Mouse (Mus musculus) stomach, embryonic 15.5 days (tissue): ENCODE data around the gene Mst1. TPM values are rescaled to one million over a fixed set of nuclear protein-coding genes. Genes with fewer than 3 reads are reported as not detected.
A peak's percentile ranks its signal among the peaks of the same experiment; 100 is the strongest.

Experiments
- ATAC-seq: fragments of 200-750 bp; cut with Nextera tagmentation; 2 replicates; pipeline ENCODE4 v1.8.0; 2017; ENCODE audit warnings: low read depth, moderate number of reproducible peaks, moderate TSS enrichment; ENCODE audit not compliant: insufficient read depth, low FRiP score
- H3K27ac ChIP-seq: fragments of 300-500 bp; sonication (generic); 2 replicates; pipeline ENCODE4 v1.5.1; 2015; ENCODE audit warnings: mild to moderate bottlenecking, inconsistent platforms
- H3K27me3 ChIP-seq: fragments of 300-500 bp; sonication (generic); replicated peaks from 2 replicates; pipeline ENCODE4 v1.6.1; 2015; ENCODE audit warnings: inconsistent platforms
- H3K36me3 ChIP-seq: fragments of 300-500 bp; sonication (generic); 2 replicates; pipeline ENCODE4 v1.6.1; 2015; ENCODE audit warnings: inconsistent platforms
- H3K4me1 ChIP-seq: fragments of 300-500 bp; sonication (generic); 2 replicates; pipeline ENCODE4 v1.6.1; 2015; ENCODE audit warnings: inconsistent platforms
- H3K4me2 ChIP-seq: fragments of 300-500 bp; sonication (generic); 2 replicates; pipeline ENCODE4 v1.6.1; 2015; ENCODE audit warnings: mild to moderate bottlenecking, inconsistent platforms
- H3K4me3 ChIP-seq: fragments of 300-500 bp; sonication (generic); replicated peaks from 2 replicates; pipeline ENCODE4 v1.5.1; 2015; ENCODE audit warnings: inconsistent platforms
- H3K9ac ChIP-seq: fragments of 300-500 bp; sonication (generic); 2 replicates; pipeline ENCODE4 v1.6.1; 2015; ENCODE audit warnings: inconsistent platforms
- H3K9me3 ChIP-seq: fragments of 300-500 bp; sonication (generic); 2 replicates; pipeline ENCODE4 v1.6.1; 2016; ENCODE audit warnings: inconsistent platforms
- WGBS: fragments of 180-500 bp; shearing (Covaris S2); methylation state at CpG from one replicate; pipeline ENCODE4 v1.1.7; 2015; 5-methylcytosine and 5-hydroxymethylcytosine counted together
- polyA plus RNA-seq: library from polyadenylated mRNA; unstranded; fragments of >200 nt; fragmentation: Nextera tagmentation; extraction: Ambion mirVana; gene quantifications from 2 replicates; pipeline ENCODE4 v1.2.1, GENCODE M21; 2015

Gene Mst1
- polyA plus RNA-seq, 1 experiment from 2014 or later, result 7.9 TPM

DNA sequence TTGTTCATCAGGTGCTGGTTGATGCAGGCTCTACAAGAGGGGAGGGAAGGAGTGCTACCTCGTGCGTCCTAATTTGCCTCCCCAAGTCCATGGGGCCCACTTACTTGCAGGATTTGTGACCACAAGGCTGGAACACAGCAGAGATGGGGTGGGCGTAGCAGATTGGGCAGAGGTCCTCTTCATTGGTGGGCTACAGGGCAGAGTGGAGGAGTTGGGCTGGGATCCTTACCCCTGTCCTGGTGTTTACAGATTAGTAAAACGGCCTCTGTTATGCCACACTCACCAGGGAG lies 28.4 kb upstream of the Mst1 start:
- Histone ChIP-seq H3K9me3 (no peaks in the 10 kb centered on the region), H3K4me2 (no peak overlapping the region), H3K36me3 (peaks cover 17% of the 10 kb centered on the region; the same call in 1 of the 2 replicates), H3K27me3 (no peaks in the 10 kb centered on the region), H3K4me3 (no peak overlapping the region), H3K9ac (no peak overlapping the region), H3K4me1 (peaks cover 30% of the 10 kb centered on the region), H3K27ac (no peak overlapping the region; the same call in 1 of the 2 replicates)
- ATAC-seq, result no peak
- 86% methylated on average over 4 of the region's 4 CpGs for WGBS

DNA sequence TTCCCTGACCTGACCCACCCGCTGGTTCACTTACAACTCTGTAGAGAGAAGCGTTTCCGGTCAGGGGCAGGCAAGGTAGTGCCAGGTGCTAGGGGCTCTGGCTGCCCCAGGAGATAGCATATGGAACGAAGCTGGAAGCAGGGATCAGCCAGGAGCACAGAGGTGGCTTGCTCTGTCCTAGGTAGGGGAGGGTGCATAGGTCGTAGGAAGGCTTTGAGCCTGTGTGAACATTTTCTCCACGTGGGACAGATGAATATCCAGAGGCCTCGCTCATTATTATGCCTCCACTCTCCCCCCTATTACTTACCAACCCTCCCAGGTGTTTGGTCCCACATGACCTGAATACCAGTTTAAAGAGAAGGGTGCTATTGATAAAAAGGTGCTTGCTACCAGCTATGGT lies 27.8 kb upstream of the Mst1 start:
- no peak overlapping the region for H3K4me2 ChIP-seq
- WGBS, result 68% methylated on average over 7 of the region's 7 CpGs
- no peaks in the 10 kb centered on the region for H3K27me3 ChIP-seq
- H3K4me3 ChIP-seq, result no peak overlapping the region
- H3K27ac ChIP-seq, result peak overlapping the region; percentile 38; the same call in 1 of the 2 replicates
- no peak for ATAC-seq
- H3K36me3 ChIP-seq, result peaks cover 17% of the 10 kb centered on the region; the same call in 1 of the 2 replicates
- peaks cover 30% of the 10 kb centered on the region for H3K4me1 ChIP-seq
- H3K9me3 ChIP-seq, result no peaks in the 10 kb centered on the region
- no peak overlapping the region for H3K9ac ChIP-seq

GRCm38 (mm10) chr9:108052885-108053664 lies 27.2 kb upstream of the Mst1 start, which contains the start of gene Amigo3:
Amigo3 (plus strand) TSS chr9:108053159.
- H3K4me2 ChIP-seq, result peak within 1 kb of the TSS; percentile 50
- H3K36me3 ChIP-seq, result peaks cover 17% of the 10 kb centered on the region
- peak; percentile 56 for ATAC-seq
- H3K9me3 ChIP-seq, result no peaks in the 10 kb centered on the region
- H3K4me3 ChIP-seq, result peak within 1 kb of the TSS; percentile 15; the same call in 1 of the 2 replicates
- WGBS, result 52% methylated on average over 20 of the region's 20 CpGs
- H3K9ac ChIP-seq, result no peak within 1 kb of the TSS
- peak within 1 kb of the TSS; percentile 70 for H3K27ac ChIP-seq
- H3K4me1 ChIP-seq, result peaks cover 23% of the 10 kb centered on the region
- no peaks in the 10 kb centered on the region for H3K27me3 ChIP-seq

DNA sequence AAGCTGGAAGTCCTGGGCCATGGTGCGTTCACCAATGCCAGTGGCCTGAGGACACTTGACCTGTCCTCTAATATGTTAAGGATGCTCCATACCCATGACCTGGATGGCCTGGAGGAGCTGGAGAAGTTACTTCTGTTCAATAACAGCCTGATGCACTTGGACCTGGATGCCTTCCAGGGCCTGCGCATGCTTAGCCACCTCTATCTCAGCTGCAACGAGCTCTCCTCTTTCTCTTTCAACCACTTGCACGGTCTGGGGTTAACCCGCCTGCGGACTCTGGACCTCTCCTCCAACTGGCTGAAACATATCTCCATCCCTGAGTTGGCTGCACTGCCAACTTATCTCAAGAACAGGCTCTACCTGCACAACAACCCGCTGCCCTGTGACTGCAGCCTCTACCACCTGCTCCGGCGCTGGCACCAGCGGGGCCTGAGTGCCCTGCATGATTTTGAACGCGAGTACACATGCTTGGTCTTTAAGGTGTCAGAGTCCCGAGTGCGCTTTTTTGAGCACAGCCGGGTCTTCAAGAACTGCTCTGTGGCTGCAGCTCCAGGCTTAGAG lies 26.5 kb upstream of the Mst1 start:
- H3K4me2 ChIP-seq, result peak overlapping the region; percentile 50
- H3K27ac ChIP-seq, result peak overlapping the region; percentile 70; the same call in 1 of the 2 replicates
- H3K9ac ChIP-seq, result no peak overlapping the region

GRCm38 (mm10) chr9:108054331-108055040 lies 25.8 kb upstream of the Mst1 start:
- no peak overlapping the region for H3K9ac ChIP-seq
- peaks cover 26% of the 10 kb centered on the region for H3K36me3 ChIP-seq
- no peak overlapping the region for H3K4me2 ChIP-seq
- 89% methylated on average over 22 of the region's 22 CpGs for WGBS
- peaks cover 20% of the 10 kb centered on the region for H3K4me1 ChIP-seq
- no peak for ATAC-seq
- H3K27ac ChIP-seq, result no peak overlapping the region
- H3K4me3 ChIP-seq, result no peak overlapping the region
- H3K9me3 ChIP-seq, result no peaks in the 10 kb centered on the region
- H3K27me3 ChIP-seq, result no peaks in the 10 kb centered on the region

More for the DNA sequence above, 26.5 kb upstream of the Mst1 start:
- Histone ChIP-seq H3K36me3 (peaks cover 23% of the 10 kb centered on the region), H3K4me1 (peaks cover 20% of the 10 kb centered on the region), H3K9me3 (no peaks in the 10 kb centered on the region), H3K27me3 (no peaks in the 10 kb centered on the region), H3K4me3 (no peak overlapping the region)
- ATAC-seq, result no peak
- 87% methylated on average over 15 of the region's 15 CpGs for WGBS

DNA sequence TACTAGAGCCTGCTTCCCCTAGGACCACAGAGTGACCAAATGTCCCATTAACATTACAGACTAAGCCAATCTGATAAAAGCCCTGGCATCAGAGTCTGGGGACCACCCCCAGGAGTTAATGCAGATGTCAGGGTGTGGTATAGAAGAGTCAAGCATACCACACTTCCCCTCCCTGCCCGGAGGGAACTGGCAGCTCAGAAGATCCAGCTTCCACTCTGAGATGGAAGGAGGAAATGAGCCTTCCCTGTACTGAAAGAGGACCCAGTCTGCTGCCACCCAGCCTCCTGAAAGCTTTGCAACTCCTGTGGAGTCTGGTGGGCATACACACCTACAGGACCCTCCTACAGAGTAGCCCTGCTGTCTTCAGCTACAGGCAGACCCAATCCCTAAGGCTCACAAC lies 25.2 kb upstream of the Mst1 start:
- Histone ChIP-seq H3K36me3 (peaks cover 26% of the 10 kb centered on the region), H3K27ac (no peak overlapping the region), H3K9ac (no peak overlapping the region), H3K9me3 (no peaks in the 10 kb centered on the region), H3K4me1 (peaks cover 16% of the 10 kb centered on the region), H3K4me2 (no peak overlapping the region), H3K27me3 (no peaks in the 10 kb centered on the region), H3K4me3 (no peak overlapping the region)
- WGBS, result 52% methylated on average over 1 of the region's 1 CpGs
- ATAC-seq, result no peak

DNA sequence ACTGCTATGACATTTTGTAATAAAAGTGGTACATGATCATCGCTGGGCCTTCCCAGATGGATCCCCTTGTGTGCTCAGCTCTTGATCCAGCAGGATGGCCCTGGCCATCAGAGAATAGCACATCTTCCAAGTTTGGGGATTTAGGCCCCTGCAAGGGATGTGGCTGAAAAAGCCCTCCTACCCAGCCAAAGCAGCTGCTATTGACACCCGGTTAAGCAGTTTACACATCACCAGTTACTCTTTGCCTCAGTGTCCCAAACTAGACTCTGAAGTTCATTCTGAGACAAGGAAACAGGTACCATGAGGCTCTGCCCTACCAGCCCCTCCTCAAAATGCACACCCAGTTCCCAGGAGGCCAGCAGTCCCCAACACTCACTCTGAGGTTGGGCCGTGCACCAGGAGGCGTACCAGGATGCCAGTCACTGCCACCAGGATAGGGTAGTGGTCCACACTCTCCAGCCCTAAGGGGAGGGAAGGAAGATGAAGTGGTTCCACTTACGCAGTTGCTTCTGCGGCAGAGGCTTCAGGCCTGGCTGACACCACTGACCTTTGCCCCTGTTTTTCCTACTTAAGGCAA lies 24.5 kb upstream of the Mst1 start:
- Histone ChIP-seq H3K4me3 (no peak overlapping the region), H3K4me2 (no peak overlapping the region), H3K9me3 (no peaks in the 10 kb centered on the region), H3K4me1 (peaks cover 16% of the 10 kb centered on the region), H3K27ac (no peak overlapping the region), H3K27me3 (no peaks in the 10 kb centered on the region), H3K36me3 (peaks cover 26% of the 10 kb centered on the region), H3K9ac (no peak overlapping the region)
- WGBS, result 84% methylated on average over 6 of the region's 6 CpGs
- ATAC-seq, result no peak

- no peak overlapping the region for H3K9ac ChIP-seq
- peaks cover 26% of the 10 kb centered on the region for H3K36me3 ChIP-seq
- no peak overlapping the region for H3K4me3 ChIP-seq
- peaks cover 16% of the 10 kb centered on the region for H3K4me1 ChIP-seq
- H3K27me3 ChIP-seq, result no peaks in the 10 kb centered on the region
- ATAC-seq, result no peak
- no peak overlapping the region for H3K4me2 ChIP-seq
- 80% methylated on average over 28 of the region's 28 CpGs for WGBS
- H3K9me3 ChIP-seq, result no peaks in the 10 kb centered on the region
- no peak overlapping the region for H3K27ac ChIP-seq
Observed at GRCm38 (mm10) chr9:108056361-108057261, 23.6 kb upstream of the Mst1 start.

- no peak overlapping the region for H3K4me3 ChIP-seq
- peaks cover 14% of the 10 kb centered on the region for H3K4me1 ChIP-seq
- H3K36me3 ChIP-seq, result peaks cover 27% of the 10 kb centered on the region
- no peaks in the 10 kb centered on the region for H3K27me3 ChIP-seq
- no peak for ATAC-seq
- no peak overlapping the region for H3K27ac ChIP-seq
- no peak overlapping the region for H3K4me2 ChIP-seq
- H3K9ac ChIP-seq, result no peak overlapping the region
- no peaks in the 10 kb centered on the region for H3K9me3 ChIP-seq
- WGBS, result 88% methylated on average over 5 of the region's 5 CpGs
Observed at GRCm38 (mm10) chr9:108057262-108057562, 23.0 kb upstream of the Mst1 start.

GRCm38 (mm10) chr9:108058291-108058690 lies 21.9 kb upstream of the Mst1 start:
- H3K36me3 ChIP-seq, result peaks cover 34% of the 10 kb centered on the region
- H3K9me3 ChIP-seq, result no peaks in the 10 kb centered on the region
- no peak for ATAC-seq
- 92% methylated on average over 9 of the region's 9 CpGs for WGBS
- H3K27me3 ChIP-seq, result no peaks in the 10 kb centered on the region
- H3K4me1 ChIP-seq, result peaks cover 6% of the 10 kb centered on the region; the same call in 1 of the 2 replicates
- H3K4me3 ChIP-seq, result no peak overlapping the region
- H3K27ac ChIP-seq, result no peak overlapping the region
- no peak overlapping the region for H3K4me2 ChIP-seq
- H3K9ac ChIP-seq, result no peak overlapping the region

DNA sequence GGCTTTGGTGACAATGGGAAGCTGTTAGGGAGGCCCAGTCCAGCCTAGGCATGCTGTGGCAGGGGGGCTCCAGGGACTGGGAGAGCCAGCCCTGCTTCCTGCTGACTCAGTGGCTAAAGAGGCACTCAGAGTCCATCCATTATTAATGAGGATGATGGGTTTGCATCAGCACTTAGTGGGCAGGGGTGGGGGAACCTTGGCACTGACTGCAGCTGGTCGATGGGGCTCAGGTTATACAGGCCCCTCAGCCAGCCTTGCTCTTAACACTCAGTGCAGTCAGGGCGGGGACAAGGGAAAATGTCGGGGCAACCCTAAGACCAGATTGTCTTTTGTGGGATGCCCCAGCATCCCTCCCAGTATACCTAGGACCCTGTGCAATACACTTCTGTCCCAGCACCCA lies 18.1 kb upstream of the Mst1 start:
- no peak overlapping the region for H3K4me2 ChIP-seq
- H3K36me3 ChIP-seq, result peaks cover 33% of the 10 kb centered on the region
- 0 out of 2 replicates have a peak, but pooled peaks cover 4% of the 10 kb centered on the region for H3K4me1 ChIP-seq
- no peak overlapping the region for H3K27ac ChIP-seq
- H3K4me3 ChIP-seq, result no peak overlapping the region
- ATAC-seq, result no peak
- H3K27me3 ChIP-seq, result no peaks in the 10 kb centered on the region
- no peak overlapping the region for H3K9ac ChIP-seq
- no peaks in the 10 kb centered on the region for H3K9me3 ChIP-seq
- 92% methylated on average over 3 of the region's 3 CpGs for WGBS
